Mouse (Mus musculus): ENCODE measurements around the gene Palld.
A peak's percentile ranks its signal among the peaks of the same experiment; 100 is the strongest.

The Palld gene

GRCm38 (mm10) chr8:61730669-61731068 is 171.8 kb downstream of the Palld start:
- DNase-seq (ENCODE audit: low spot score in 2 of 2) = no peak

GRCm38 (mm10) chr8:61725306-61726017 is 177.0 kb downstream of the Palld start:
- DNase-seq (ENCODE audit: low spot score in 2 of 2) = no peak

GRCm38 (mm10) chr8:61722226-61722625 is 180.3 kb downstream of the Palld start:
- DNase-seq (ENCODE audit: low spot score in 2 of 2) = no peak

- no peak for DNase-seq (ENCODE audit: low spot score in 2 of 2)
Observed at GRCm38 (mm10) chr8:61715351-61716125, 187.0 kb downstream of the Palld start.

- DNase-seq (ENCODE audit: low spot score in 2 of 2) = no peak
Observed at GRCm38 (mm10) chr8:61714293-61714831, 188.1 kb downstream of the Palld start.

GRCm38 (mm10) chr8:61713195-61713990 is 189.1 kb downstream of the Palld start:
- peak in 1 of 2 experiments; percentile 17 for DNase-seq (ENCODE audit: low spot score in 2 of 2)

GRCm38 (mm10) chr8:61712426-61712825 is 190.1 kb downstream of the Palld start:
- DNase-seq (ENCODE audit: low spot score in 2 of 2) = no peak

GRCm38 (mm10) chr8:61708586-61709305 is 193.7 kb downstream of the Palld start:
- DNase-seq (ENCODE audit: low spot score in 2 of 2) = no peak

- DNase-seq (ENCODE audit: low spot score in 2 of 2) = no peak
Observed at GRCm38 (mm10) chr8:61705491-61705890, 197.0 kb downstream of the Palld start.

GRCm38 (mm10) chr8:61702122-61702521 is 200.4 kb downstream of the Palld start:
- no peak for DNase-seq (ENCODE audit: low spot score in 2 of 2)

- DNase-seq (ENCODE audit: low spot score in 2 of 2) = no peak
Observed at GRCm38 (mm10) chr8:61700932-61701681, 201.4 kb downstream of the Palld start.

- DNase-seq (ENCODE audit: low spot score in 2 of 2) = no peak
Observed at GRCm38 (mm10) chr8:61700298-61700697, 202.2 kb downstream of the Palld start.

- no peak for DNase-seq (ENCODE audit: low spot score in 2 of 2)
Observed at GRCm38 (mm10) chr8:61698959-61699358, 203.5 kb downstream of the Palld start.

GRCm38 (mm10) chr8:61697728-61698385 is 204.6 kb downstream of the Palld start:
- DNase-seq (ENCODE audit: low spot score in 2 of 2) = no peak

GRCm38 (mm10) chr8:61696846-61697455 is 205.5 kb downstream of the Palld start:
- no peak for DNase-seq (ENCODE audit: low spot score in 2 of 2)

- no peak for DNase-seq (ENCODE audit: low spot score in 2 of 2)
Observed at GRCm38 (mm10) chr8:61695416-61695815, 207.1 kb downstream of the Palld start.

- no peak for DNase-seq (ENCODE audit: low spot score in 2 of 2)
Observed at GRCm38 (mm10) chr8:61692866-61693265, 209.6 kb downstream of the Palld start.

GRCm38 (mm10) chr8:61692129-61692528 is 210.4 kb downstream of the Palld start:
- DNase-seq (ENCODE audit: low spot score in 2 of 2) = no peak

GRCm38 (mm10) chr8:61691391-61691790 is 211.1 kb downstream of the Palld start:
- no peak for DNase-seq (ENCODE audit: low spot score in 2 of 2)

- no peak for DNase-seq (ENCODE audit: low spot score in 2 of 2)
Observed at GRCm38 (mm10) chr8:61687071-61687470, 215.4 kb downstream of the Palld start.
